Mouse (Mus musculus): ENCODE measurements at regions not wholly inside any gene's neighbourhood (a gene's known extent, or its start where the extent isn't known, plus 50 kb on each side); places are given as distances from the start of the nearest gene placed in this dataset.

DNA sequence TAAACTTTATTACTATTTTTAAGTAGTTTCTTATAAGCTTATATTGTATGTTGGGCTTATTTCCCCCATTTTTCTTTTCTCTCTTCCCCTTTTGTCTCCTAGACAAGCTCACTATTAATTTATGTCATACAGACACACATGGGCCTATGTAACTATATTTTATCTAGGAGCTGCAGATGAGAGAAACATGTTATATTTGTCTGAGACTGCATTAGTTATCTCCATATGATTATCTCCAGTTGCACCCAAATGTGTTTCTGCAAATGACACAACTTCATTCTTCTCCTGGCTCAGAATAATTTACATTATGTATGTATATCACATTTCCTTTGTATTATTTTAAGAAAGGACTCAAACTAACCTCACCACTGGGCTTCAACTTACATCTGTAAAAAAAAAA is 501.3 kb downstream of the Olfm4 start:
- DNase-seq, result no peak

DNA sequence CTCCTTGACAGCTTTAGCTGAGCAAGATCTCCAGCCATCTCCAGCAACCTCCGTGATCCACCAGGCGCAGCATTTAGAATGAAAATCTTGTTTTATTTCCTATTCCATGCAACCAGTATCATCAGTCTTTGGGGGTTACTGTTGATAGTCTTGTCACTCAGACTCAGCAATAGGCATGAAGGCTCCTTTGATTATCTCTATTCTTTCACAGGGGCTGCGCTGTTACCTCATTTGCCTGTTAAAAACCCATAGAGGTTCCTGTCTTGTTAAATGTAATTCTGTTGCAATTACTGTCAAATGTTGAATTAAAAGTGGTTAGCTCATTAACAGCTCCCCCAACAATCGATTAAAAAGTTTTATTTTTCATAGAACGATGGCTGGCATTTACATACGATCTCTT is 502.7 kb downstream of the Olfm4 start:
- no peak for DNase-seq

DNA sequence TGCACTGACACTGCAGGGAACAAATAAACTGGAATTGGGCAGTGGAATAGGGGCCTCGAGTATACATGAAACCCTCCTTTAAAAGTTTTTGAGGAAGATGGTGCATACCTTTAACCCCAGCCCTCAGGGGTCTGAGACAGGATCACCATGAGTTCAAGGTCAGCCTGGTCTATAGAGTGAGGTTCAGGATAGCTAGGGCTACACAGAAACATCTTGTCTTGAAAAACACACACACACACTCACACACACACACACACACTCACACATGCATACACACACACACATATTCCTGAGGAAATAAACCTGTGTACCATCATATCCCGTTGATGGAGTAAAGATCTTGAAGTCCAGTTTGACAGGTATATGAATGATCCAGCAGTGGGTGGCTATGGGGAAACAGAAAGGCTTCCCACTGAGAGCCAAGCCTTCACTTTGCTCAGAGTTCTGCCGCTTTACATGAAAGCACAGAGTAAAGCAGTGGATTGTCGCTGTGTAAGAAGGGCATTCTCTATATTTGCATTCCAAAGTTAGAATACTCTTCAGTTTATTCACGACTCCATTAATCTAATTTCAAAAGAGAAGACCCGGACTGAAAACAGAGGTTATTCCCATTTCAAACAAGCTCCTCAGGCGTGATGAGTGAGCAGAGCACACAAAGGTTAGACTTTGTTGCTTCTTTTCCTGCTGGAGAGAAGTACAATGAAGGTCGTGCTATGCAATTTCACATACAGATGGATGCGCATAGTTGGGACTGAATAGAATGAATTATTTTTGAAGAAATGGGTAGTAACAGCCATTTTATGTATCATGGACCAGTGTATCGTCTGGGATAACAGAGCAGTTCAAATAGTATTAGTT is 508.4 kb downstream of the Olfm4 start:
- no peak for DNase-seq

DNA sequence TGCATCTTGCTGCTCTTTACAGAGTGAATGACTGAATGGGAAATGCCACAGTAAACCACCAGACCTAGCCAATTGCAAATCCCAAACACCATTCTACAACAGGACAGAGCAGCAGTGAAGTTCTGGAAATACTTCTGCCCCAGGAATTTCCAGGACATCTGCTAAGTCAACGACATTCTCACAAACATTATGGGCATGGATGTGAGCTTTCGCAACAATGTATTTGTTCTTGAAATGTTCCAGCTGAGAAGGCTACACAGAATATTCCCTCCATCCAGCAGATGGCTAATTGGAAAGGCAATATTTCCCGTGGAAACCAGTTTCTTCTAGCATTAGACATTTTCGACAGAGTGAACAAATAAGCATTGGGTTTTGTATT is 509.0 kb downstream of the Olfm4 start:
- no peak for DNase-seq

DNA sequence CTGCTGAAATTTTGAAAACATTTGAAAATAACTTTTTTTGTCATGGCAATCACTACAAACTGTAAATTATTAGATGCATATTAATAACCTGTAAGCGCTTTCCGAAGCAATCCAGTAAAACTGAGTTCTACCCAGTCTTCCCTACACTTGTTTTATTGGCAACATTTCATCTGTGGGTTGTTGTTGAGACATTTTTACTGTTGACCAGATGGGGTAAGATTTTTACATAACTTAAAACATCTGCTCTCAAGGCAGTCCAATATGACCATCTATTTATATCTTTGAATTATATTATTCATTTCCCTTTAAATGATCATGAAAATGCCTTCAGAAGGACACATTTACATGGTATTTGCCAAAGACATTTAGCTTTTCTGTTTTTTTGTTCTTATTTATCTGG is 520.5 kb downstream of the Olfm4 start:
- no peak for DNase-seq

DNA sequence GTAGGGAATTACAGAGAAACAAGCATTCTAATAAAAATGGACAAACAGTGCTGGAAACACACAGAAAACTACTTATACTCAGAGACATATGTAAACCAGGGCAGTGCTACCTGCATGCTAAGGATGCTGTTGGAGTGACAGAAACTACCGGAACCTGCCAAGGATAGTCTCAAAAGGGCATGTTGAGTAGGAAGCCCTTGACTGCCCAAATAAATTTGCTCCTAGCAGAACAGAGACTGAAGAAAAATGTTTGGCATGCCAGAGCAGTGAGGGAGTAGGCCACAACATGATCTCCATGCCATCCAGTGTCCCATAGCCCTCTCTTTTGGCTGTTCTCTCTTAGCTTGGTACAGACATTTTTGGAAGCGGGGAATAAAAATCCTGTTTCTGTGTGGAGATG is 532.7 kb downstream of the Olfm4 start:
- DNase-seq, result no peak

DNA sequence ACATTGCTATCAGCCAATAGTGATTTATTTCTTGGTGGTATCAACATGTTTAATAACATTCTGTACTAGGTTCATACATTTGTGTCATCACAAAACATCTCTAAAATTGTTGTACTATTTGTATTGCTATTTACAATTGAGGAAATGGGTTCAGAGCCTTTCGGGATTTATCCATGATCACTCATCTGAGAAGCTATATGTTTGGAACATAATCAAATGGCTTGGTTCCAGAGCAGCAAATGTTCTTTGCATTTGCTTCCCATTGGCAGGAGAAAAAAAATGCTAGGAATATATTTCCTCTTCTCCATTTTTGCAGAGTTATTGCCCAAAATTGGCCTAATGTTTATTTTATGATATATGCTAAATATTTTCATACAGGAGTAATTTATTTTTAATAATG is 537.3 kb downstream of the Olfm4 start:
- no peak for DNase-seq

DNA sequence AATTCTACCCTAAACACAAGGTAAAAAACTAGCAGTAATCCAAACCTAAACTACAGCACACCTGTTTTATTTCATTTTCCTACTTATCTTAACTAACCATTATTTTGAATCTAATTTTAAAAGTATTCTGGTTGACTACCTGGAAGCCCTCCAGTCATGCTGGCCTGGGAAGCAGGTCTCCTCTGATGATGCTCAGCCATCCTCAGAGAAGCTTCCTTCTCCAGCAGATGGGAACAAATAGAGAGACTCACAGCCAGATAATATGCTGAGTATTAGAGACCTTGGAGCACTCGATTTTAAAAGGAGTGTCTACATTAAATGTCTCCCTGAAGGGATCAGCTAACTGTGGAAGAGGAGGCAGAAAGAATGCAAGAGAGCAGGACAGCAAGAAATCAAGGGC is 537.8 kb downstream of the Olfm4 start:
- no peak for DNase-seq

DNA sequence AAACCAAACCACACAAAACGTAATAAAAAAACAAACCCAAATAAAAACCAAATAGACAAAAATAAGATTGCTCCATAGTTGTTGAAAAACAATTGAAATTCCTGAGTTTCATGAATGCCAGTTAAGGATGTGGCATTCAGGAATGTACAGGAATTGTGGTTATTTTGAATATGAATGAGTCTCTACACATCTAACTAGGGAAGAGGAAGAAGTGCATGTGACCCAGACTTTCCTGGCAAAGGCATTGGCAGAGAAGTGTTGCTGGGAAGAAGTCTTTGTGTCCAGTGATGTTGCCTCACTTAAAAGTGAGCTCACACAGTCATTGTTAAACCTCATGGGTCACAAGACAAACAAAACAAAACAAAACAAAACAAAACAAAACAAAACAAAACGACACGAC is 538.7 kb downstream of the Olfm4 start:
- DNase-seq, result no peak

DNA sequence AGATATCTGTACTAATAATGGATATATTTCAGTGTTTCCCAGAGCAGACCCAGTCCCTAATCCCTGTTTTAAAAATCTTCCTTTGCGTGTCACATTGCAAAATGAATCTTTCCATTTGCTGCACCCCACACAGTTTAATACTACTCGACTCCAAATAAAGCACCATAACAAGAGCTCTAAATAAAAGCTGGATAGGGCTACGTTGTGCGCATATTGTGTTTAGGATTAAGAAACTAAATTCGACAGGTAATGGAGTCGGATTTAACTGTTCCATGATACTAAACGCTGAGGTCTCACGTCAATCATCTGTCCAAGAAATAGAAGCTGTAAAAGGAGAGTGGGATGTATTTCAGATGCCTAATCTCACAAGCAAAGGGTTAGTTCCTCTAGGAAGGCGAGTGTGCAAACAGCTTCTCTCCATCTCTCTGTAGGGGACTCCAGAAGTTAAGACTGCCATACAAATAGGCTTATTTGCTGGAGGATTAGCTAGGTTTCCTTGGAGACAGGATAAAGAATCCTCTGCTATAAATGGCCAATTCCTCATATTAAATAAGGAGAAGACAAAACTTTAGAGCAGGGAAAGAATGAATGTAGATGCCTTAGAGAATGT is 544.6 kb downstream of the Olfm4 start:
- DNase-seq, result no peak

DNA sequence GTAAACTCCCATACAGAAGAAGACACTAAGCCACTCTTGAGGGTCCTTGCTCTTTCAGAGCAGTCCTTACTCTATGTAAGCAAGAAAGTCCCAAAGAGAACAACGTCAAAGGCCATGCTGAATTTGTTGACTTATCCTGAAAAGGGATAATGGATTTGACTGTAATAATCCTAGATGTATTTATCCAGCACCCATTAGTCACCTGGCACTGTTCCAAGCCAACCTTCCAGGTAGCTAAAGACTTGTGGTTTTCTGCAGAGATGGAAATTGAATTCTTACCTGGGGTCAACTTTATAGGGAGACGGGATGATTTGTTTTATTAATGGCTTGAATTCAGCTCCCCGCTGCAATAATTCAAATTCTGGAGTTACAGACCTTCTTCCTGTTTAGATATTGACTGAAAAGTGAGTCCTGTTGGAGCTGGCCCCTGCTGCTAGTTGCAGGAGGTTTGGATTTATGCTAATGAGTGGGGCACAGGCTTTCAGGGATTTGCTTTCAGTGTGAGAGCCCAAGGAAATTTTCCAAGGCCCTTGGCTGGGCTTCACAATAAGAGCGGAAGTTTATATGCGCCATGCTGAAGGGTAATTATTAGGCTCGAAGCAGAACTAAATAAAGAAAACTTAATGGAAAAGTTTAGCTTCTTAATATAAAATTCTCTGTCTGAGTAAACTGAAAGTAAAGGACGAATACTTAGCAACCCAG is 552.3 kb downstream of the Olfm4 start:
- DNase-seq, result no peak

DNA sequence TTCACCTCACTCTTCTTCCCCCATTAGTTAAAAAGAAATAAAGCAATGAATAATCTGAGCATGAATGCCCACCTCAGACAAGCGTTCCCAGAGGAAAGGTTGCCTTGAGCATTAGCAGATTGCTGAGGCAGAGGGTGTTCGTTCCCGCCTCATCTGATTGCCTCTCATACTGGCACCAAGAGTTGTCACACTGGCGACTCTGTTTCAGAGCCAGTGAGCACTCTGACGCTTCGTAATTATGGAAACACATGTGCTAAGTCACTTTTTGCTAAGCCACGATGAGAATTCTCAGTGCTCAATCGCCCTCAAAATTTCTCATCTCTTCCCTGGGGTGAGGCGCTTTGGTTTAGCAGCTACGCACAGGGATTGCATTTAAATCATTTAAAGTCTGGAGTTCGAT is 576.1 kb downstream of the Olfm4 start:
- DNase-seq, result no peak

Measured in cerebellum, adult 11 months (tissue).